Mouse (Mus musculus): ENCODE results near the gene Kcnn3. TPM values are rescaled to one million over a fixed set of nuclear protein-coding genes. Genes with fewer than 3 reads are reported as not detected.
A peak's percentile ranks its signal among the peaks of the same experiment; 100 is the strongest.

The Kcnn3 gene
- 11.5 and 13.8 TPM in 2 replicates for polyA plus RNA-seq (2012; rRNA removed)

- DNase-seq (ENCODE audit: low read depth), result peak; percentile 98
These were observed at the start of gene Kcnn3 for GRCm38 (mm10) chr3:89519894-89520293. Kcnn3 (plus strand) TSS chr3:89520164.

GRCm38 (mm10) chr3:89472280-89472679, 47.7 kb upstream of the Kcnn3 start:
- TF ChIP-seq POLR2A (IDR thresholded peaks at IDR 0.05; ENCODE audit: borderline replicate concordance, extremely low read depth, insufficient read depth, insufficient read length, poor library complexity, severe bottlenecking), result no peak
- no peak for TF ChIP-seq CTCF (IDR thresholded peaks at IDR 0.05; ENCODE audit: borderline replicate concordance, extremely low read depth, insufficient read depth, insufficient read length)
- no peak for DNase-seq (ENCODE audit: low read depth)

More at GRCm38 (mm10) chr3:89519894-89520293, at the start of gene Kcnn3:
- TF ChIP-seq CTCF (IDR thresholded peaks at IDR 0.05; ENCODE audit: borderline replicate concordance, extremely low read depth, insufficient read depth, insufficient read length) (no peak), POLR2A (IDR thresholded peaks at IDR 0.05; ENCODE audit: borderline replicate concordance, extremely low read depth, insufficient read depth, insufficient read length, poor library complexity, severe bottlenecking) (peak; percentile 62; the same call in 1 of the 2 replicates)

GRCm38 (mm10) chr3:89473838-89474237, 46.1 kb upstream of the Kcnn3 start:
- DNase-seq (ENCODE audit: low read depth), result no peak
- no peak for TF ChIP-seq POLR2A (IDR thresholded peaks at IDR 0.05; ENCODE audit: borderline replicate concordance, extremely low read depth, insufficient read depth, insufficient read length, poor library complexity, severe bottlenecking)
- TF ChIP-seq CTCF (IDR thresholded peaks at IDR 0.05; ENCODE audit: borderline replicate concordance, extremely low read depth, insufficient read depth, insufficient read length), result no peak

- TF ChIP-seq CTCF (IDR thresholded peaks at IDR 0.05; ENCODE audit: borderline replicate concordance, extremely low read depth, insufficient read depth, insufficient read length) (no peak), POLR2A (IDR thresholded peaks at IDR 0.05; ENCODE audit: borderline replicate concordance, extremely low read depth, insufficient read depth, insufficient read length, poor library complexity, severe bottlenecking) (no peak)
- DNase-seq (ENCODE audit: low read depth), result no peak
These were observed 40.9 kb upstream of the Kcnn3 start for GRCm38 (mm10) chr3:89479055-89479454.

GRCm38 (mm10) chr3:89481488-89481887, 38.5 kb upstream of the Kcnn3 start:
- DNase-seq (ENCODE audit: low read depth), result no peak
- TF ChIP-seq POLR2A (IDR thresholded peaks at IDR 0.05; ENCODE audit: borderline replicate concordance, extremely low read depth, insufficient read depth, insufficient read length, poor library complexity, severe bottlenecking), result no peak
- TF ChIP-seq CTCF (IDR thresholded peaks at IDR 0.05; ENCODE audit: borderline replicate concordance, extremely low read depth, insufficient read depth, insufficient read length), result peak; percentile 51; the same call in 1 of the 2 replicates

- no peak for TF ChIP-seq POLR2A (IDR thresholded peaks at IDR 0.05; ENCODE audit: borderline replicate concordance, extremely low read depth, insufficient read depth, insufficient read length, poor library complexity, severe bottlenecking)
- TF ChIP-seq CTCF (IDR thresholded peaks at IDR 0.05; ENCODE audit: borderline replicate concordance, extremely low read depth, insufficient read depth, insufficient read length), result no peak
- no peak for DNase-seq (ENCODE audit: low read depth)
These were observed 37.7 kb upstream of the Kcnn3 start for GRCm38 (mm10) chr3:89482249-89482648.

GRCm38 (mm10) chr3:89484766-89485524, 35.0 kb upstream of the Kcnn3 start:
- DNase-seq (ENCODE audit: low read depth), result peak; percentile 75
- TF ChIP-seq POLR2A (IDR thresholded peaks at IDR 0.05; ENCODE audit: borderline replicate concordance, extremely low read depth, insufficient read depth, insufficient read length, poor library complexity, severe bottlenecking), result no peak
- TF ChIP-seq CTCF (IDR thresholded peaks at IDR 0.05; ENCODE audit: borderline replicate concordance, extremely low read depth, insufficient read depth, insufficient read length), result peak; percentile 94

GRCm38 (mm10) chr3:89486111-89486510, 33.9 kb upstream of the Kcnn3 start:
- no peak for TF ChIP-seq CTCF (IDR thresholded peaks at IDR 0.05; ENCODE audit: borderline replicate concordance, extremely low read depth, insufficient read depth, insufficient read length)
- no peak for TF ChIP-seq POLR2A (IDR thresholded peaks at IDR 0.05; ENCODE audit: borderline replicate concordance, extremely low read depth, insufficient read depth, insufficient read length, poor library complexity, severe bottlenecking)
- no peak for DNase-seq (ENCODE audit: low read depth)

- TF ChIP-seq CTCF (IDR thresholded peaks at IDR 0.05; ENCODE audit: borderline replicate concordance, extremely low read depth, insufficient read depth, insufficient read length) (no peak), POLR2A (IDR thresholded peaks at IDR 0.05; ENCODE audit: borderline replicate concordance, extremely low read depth, insufficient read depth, insufficient read length, poor library complexity, severe bottlenecking) (no peak)
- no peak for DNase-seq (ENCODE audit: low read depth)
These were observed 32.9 kb upstream of the Kcnn3 start for GRCm38 (mm10) chr3:89486916-89487702.

- TF ChIP-seq CTCF (IDR thresholded peaks at IDR 0.05; ENCODE audit: borderline replicate concordance, extremely low read depth, insufficient read depth, insufficient read length), result peak; percentile 9; the same call in 1 of the 2 replicates
- no peak for TF ChIP-seq POLR2A (IDR thresholded peaks at IDR 0.05; ENCODE audit: borderline replicate concordance, extremely low read depth, insufficient read depth, insufficient read length, poor library complexity, severe bottlenecking)
- no peak for DNase-seq (ENCODE audit: low read depth)
These were observed 29.2 kb upstream of the Kcnn3 start for GRCm38 (mm10) chr3:89490790-89491189.

GRCm38 (mm10) chr3:89491559-89491958, 28.4 kb upstream of the Kcnn3 start:
- TF ChIP-seq CTCF (IDR thresholded peaks at IDR 0.05; ENCODE audit: borderline replicate concordance, extremely low read depth, insufficient read depth, insufficient read length) (no peak), POLR2A (IDR thresholded peaks at IDR 0.05; ENCODE audit: borderline replicate concordance, extremely low read depth, insufficient read depth, insufficient read length, poor library complexity, severe bottlenecking) (no peak)
- no peak for DNase-seq (ENCODE audit: low read depth)
